Comparison of ENCODE assay signal across 11 mouse cellular contexts in genomic region chr15:85699862-85700501, GRCm38 (mm10). TPM values are rescaled to one million over a fixed set of nuclear protein-coding genes. Genes with fewer than 3 reads are reported as not detected.
A peak's percentile ranks its signal among the peaks of the same experiment; 100 is the strongest.
DNase-seq lines count a peak whose midpoint lies in the region; ATAC-seq and TF ChIP-seq lines count a peak whose summit lies in the region.
"Had no signal": no experiment of that assay in that cellular context is flagged by ENCODE, and none has a peak within 500 bp of the region (broad histone marks: within the 10 kb centered on the region; RNA-seq: fewer than 3 reads in every experiment).

No protein-coding gene starts in this region.

- H3K4me1 ChIP-seq in lung, embryonic 14.5 days (ENCODE audit: insufficient read depth), result no peaks in the 10 kb centered on the region
- H3K4me1 ChIP-seq in hindbrain, embryonic 16.5 days (ENCODE audit: control insufficient read depth, insufficient read depth, low read depth, low read length), result peaks cover 33% of the 10 kb centered on the region
- H3K4me1 ChIP-seq: heart, embryonic 13.5 days had no signal

- WGBS in lung, embryonic 14.5 days, result 96% methylated on average over 13 of the region's 13 CpGs
- 79% methylated on average over 13 of the region's 13 CpGs for WGBS in hindbrain, embryonic 16.5 days

- no peaks in the 10 kb centered on the region for H3K9me3 ChIP-seq in lung, embryonic 14.5 days (ENCODE audit: low read depth, low read length)
- no peaks in the 10 kb centered on the region for H3K9me3 ChIP-seq in hindbrain, embryonic 16.5 days (ENCODE audit: control insufficient read depth, low read length)
- H3K9me3 ChIP-seq: heart, embryonic 13.5 days had no signal

- peak; percentile 54 for DNase-seq in heart, postnatal 4 days
- DNase-seq in heart, postnatal 25 days (ENCODE audit: low spot score), result no peak
- no peak for DNase-seq in lung, embryonic 14.5 days
- DNase-seq in lung, postnatal 14 days, result no peak
- peak; percentile 59 for DNase-seq in cerebellum, adult 8-10 months
- DNase-seq in thymus, postnatal 0 days (ENCODE audit: low spot score), result no peak
- DNase-seq in c-Kit-positive CD71-positive TER-119-positive erythroid progenitor cells, embryonic 14.5 days (ENCODE audit: low spot score), result no peak
- DNase-seq: thymus, postnatal 4 days had no signal

- H3K4me3 ChIP-seq in lung, embryonic 14.5 days (ENCODE audit: low read depth, low read length), result no peak overlapping the region
- H3K4me3 ChIP-seq in hindbrain, embryonic 16.5 days (ENCODE audit: low read length), result no peak overlapping the region
- H3K4me3 ChIP-seq: heart, embryonic 13.5 days had no signal

- H3K36me3 ChIP-seq in lung, embryonic 14.5 days (ENCODE audit: insufficient read depth), result peaks cover 99% of the 10 kb centered on the region
- peaks cover 49% of the 10 kb centered on the region for H3K36me3 ChIP-seq in hindbrain, embryonic 16.5 days (ENCODE audit: control insufficient read depth, insufficient read depth, low read length)

- H3K4me2 ChIP-seq in lung, embryonic 14.5 days, result no peak overlapping the region
- H3K4me2 ChIP-seq in hindbrain, embryonic 16.5 days (ENCODE audit: low read length), result no peak overlapping the region
- H3K4me2 ChIP-seq: heart, embryonic 13.5 days had no signal

- no peaks in the 10 kb centered on the region for H3K27me3 ChIP-seq in lung, embryonic 14.5 days (ENCODE audit: insufficient read depth, low read length)
- H3K27me3 ChIP-seq in hindbrain, embryonic 16.5 days (replicated peaks; ENCODE audit: control insufficient read depth, insufficient read depth, low read length), result no peaks in the 10 kb centered on the region
- H3K27me3 ChIP-seq: heart, embryonic 13.5 days had no signal

- no peak overlapping the region for H3K9ac ChIP-seq in lung, embryonic 14.5 days
- H3K9ac ChIP-seq in hindbrain, embryonic 16.5 days (ENCODE audit: low read depth, low read length), result peak overlapping the region; percentile 2; the same call in 1 of the 2 replicates
- H3K9ac ChIP-seq: heart, embryonic 13.5 days had no signal

- no peak for ATAC-seq in lung, embryonic 14.5 days (ENCODE audit: insufficient read depth)
- ATAC-seq in hindbrain, embryonic 16.5 days, result peak; percentile 49; the same call in 1 of the 2 replicates

- TF ChIP-seq CTCF in lung, embryonic 14.5 days (IDR thresholded peaks at IDR 0.05; ENCODE audit: low read depth), result no peak

- intact Hi-C loops in heart, postnatal 25 days (cut with DNase I), result loop anchor here (2.0 kb wide), 1 partner anchor 25 kb away; no protein-coding TSS in a partner anchor

- H3K27ac ChIP-seq in lung, embryonic 14.5 days (ENCODE audit: low read depth), result 0 out of 2 replicates have a peak overlapping the region, but pooled peaks have one; percentile 30
- peak overlapping the region; percentile 76 for H3K27ac ChIP-seq in hindbrain, embryonic 16.5 days (ENCODE audit: low read depth, low read length)
- H3K27ac ChIP-seq: heart, embryonic 13.5 days; macrophage had no signal

RNA-seq across cellular contexts. Expression of gene Ppara, which starts 34.8 kb away (rescaled TPM):
- total RNA-seq in heart, postnatal 4 days (2021), result 10 to 100 TPM; 24.0 to 29.6 TPM
- total RNA-seq in heart, postnatal 25 days (2021), result 10 to 100 TPM; 44.7 to 58.8 TPM
- polyA plus RNA-seq in lung, embryonic 14.5 days (2014; fragmentation: Nextera tagmentation; extraction: Ambion mirVana), result 2.7 and 3.3 TPM in 2 replicates
- polyA plus RNA-seq in hindbrain, embryonic 16.5 days (2015; fragmentation: Nextera tagmentation; extraction: Ambion mirVana), result 2.7 and 2.9 TPM in 2 replicates
- 0.48 and 0.72 TPM in 2 replicates for polyA plus RNA-seq in thymus, postnatal 0 days (2015; fragmentation: Nextera tagmentation; extraction: Ambion mirVana)
- polyA plus RNA-seq: macrophage had no signal

Comparison
In these comparisons a context has a peak if more than half of its experiments do, and no peak if none do; other contexts are left out.
1. DNase-seq: peak in heart, postnatal 4 days (single experiment) and cerebellum, adult 8-10 months (single experiment); none in heart, postnatal 25 days (single experiment), lung, embryonic 14.5 days (single experiment), lung, postnatal 14 days (single experiment), thymus, postnatal 0 days (single experiment) and c-Kit-positive CD71-positive TER-119-positive erythroid progenitor cells, embryonic 14.5 days (single experiment).